Mouse (Mus musculus): ENCODE data around the gene Lpin3.

GRCm38 (mm10) chr2:160934451-160934850 lies 54.0 kb downstream of the Lpin3 start:
- TF ChIP-seq CTCF (IDR thresholded peaks at IDR 0.05; ENCODE audit: low read depth, low read length): no peak
- no peak for TF ChIP-seq POLR2AphosphoS5 (IDR thresholded peaks at IDR 0.05; ENCODE audit: insufficient replicate concordance, low read depth, low read length)
- TF ChIP-seq GATA2 (IDR thresholded peaks at IDR 0.05; ENCODE audit: borderline replicate concordance, low read depth, low read length): no peak
- TF ChIP-seq GATA1 (IDR thresholded peaks at IDR 0.05; ENCODE audit: borderline replicate concordance, low read length): no peak
- no peak for TF ChIP-seq TAL1 (conservative IDR thresholded peaks at IDR 0.05; ENCODE audit: low read depth, low read length)
